Mouse (Mus musculus) frontal cortex, postnatal 14 days (tissue): ENCODE results near the gene Card19.

Source experiments
- DNase-seq, 2 experiments: peaks; one replicate each; pipeline ENCODE4 v3.0.0; 2022; ENCODE audit warnings: low spot score in 2 of 2

Card19 gene

DNA sequence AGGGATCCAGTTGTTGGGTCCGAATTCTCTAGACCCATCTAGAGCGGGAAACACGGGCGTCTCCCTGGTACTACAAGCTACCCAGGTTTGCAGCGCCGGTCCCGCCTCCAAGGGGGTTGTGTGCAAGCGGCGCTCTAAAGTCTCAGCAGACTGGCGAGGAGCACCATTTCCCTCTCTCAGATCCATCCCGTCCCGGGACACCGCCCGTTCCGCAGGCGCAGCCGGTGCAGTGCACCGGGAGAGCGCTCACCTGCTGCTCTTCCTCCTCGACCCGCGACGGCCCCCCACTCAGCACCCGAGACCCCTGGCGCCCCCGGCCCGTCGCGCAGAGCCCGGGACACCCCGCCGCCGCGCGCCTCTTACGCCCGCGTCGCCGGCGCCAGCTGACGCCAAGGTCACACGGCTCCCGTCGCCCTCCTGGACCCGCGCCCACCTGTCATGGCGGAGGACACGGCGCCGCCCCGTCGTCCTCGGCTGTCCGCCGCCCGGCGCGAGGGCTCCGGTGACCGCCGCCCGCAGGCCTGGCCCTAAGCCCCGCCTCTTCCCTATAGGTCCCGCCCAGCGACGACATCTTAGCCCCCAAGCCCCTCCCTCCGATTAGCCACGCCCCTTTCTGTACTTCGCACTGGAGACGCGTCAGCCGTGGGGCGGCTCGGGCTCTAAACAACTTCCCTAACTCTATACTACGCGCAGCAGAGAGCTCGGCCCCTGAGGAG, at the start of gene Card19:
Card19 (minus strand) TSS at position 534 of the 716 bp plus-strand sequence.
- DNase-seq = peak; percentile 83 to 88

DNA sequence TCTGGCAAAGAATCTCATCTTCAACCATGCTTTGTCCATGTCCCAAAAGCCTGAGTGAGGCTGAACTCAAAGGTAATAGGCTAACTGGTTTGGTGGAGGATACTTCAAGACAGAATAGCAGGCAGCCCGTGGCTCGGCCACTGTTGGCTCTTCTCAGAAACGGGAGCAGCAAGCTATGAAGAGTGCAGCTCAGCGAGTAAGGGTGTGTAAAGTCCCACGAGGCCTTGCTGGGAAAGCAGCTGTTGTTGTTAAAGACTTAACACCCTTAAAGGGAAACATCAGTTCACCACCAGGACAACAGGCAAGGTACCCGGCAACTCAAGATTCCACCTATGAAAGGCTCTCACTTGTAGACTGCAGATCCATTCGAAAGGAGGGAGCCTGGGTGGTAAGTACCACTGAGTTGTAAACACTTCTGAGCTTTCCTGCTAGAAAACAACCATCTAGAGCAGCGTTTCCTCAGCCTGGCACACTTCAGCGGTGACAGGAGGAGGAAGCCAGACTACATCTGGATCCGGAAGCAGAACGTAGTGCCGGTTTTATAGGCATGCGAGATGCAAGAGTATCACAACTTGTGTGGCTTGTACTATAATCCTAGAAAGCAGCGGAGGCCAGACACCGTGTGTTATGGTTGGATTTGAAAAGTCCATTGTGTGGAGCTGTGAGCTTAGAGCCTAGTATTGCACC, 44.3 kb upstream of the Card19 start:
- no peak for DNase-seq

DNA sequence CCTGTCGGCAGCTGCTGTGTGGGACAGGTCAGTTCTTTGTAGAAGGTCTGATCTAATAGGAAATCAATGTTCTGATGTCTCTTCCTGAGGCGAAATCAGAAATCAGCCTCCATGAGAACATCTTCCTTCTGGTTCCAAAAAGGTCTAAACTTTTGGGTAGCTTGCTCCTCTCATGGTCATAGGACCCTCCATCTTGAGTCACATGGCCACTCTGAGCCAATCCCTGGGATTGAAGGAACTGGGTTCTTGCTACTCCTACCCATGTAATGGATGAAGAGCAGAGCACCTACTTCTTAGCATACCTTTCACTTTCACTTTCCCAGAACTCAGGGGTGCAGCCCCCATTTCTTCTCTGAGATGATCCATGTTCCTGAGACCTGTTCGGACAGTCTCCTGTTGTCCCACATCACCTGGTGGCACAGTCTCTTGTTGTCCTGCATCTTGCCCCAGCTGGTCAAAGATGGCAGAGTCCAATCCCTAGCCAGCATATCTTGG, 42.0 kb upstream of the Card19 start:
- DNase-seq = no peak

DNA sequence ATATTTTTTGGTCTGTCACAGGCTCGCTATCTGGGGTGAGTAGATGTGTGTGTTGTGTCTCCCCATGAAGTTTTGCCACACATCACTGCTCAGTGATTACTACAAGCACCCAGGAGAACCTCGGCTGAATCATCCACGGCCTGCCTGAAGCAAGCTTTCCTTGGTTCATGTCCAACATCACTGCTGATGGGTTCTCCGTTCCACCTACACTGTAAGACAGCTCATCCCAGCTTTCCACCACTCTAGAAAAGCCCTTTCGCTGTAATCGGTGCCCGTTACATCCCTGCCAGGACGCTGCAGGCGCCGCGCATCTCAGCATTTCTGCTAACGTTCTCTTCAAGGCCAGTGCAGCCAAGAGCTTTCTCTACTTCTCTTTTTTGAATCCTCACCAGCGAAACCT, 36.9 kb upstream of the Card19 start:
- no peak for DNase-seq

DNA sequence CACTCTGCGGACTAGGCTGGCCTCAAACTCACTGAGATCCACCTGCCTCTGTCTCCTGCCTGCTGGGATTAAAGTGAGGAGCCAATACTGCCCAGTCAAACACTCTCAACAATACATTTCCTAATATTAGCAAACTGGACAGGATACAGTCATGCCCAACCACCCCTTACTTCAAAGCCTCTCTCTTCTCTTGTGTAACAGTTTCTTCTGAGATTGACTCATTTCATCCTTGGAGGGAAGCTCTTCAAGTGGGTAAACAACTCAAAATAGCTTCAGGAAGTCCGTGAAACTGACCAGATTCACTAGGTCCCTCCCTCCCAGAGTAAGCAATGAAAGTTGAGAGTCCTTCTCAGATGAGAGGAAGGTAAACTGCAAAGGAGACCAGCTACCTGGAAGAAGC, 36.3 kb upstream of the Card19 start:
- DNase-seq = no peak

DNA sequence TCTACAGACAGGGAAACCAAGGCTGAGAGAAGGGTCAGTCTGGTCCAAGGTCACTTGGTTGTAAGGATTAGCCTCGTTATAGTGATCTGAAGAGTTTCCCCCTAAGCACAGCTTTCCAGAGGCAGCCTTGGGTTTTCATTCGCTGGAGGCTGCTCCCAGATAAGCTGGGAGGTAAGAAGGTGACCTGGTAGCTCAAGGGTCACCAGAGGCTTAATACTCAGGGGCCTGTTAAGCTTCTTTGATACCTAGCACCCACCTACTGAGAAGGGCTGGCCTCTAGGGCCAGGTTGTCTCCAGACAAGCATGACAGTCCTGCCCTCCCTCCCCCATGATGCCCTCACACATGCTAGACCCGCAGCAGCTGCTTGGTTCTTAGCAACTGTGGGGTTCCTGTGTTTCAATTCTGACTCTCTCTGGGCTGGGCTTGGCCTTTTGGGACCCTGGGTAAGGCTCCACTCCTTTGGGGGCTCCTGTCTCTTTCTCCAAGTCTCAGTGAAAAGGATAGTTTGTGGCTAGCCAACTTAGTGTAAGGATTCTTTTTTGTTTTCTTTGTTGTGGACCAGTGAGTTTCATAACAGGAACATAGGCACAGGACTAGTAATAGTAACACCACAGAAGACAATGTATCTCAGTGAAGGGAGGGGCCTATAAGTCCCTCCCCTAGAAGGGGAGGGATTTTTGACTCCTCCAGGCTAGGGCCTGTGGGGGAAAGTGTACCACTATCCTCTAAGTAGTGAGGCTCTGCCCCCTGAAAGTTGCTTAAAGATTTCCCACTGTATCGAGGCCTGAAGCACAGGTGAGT, 35.1 kb upstream of the Card19 start:
- no peak for DNase-seq

DNA sequence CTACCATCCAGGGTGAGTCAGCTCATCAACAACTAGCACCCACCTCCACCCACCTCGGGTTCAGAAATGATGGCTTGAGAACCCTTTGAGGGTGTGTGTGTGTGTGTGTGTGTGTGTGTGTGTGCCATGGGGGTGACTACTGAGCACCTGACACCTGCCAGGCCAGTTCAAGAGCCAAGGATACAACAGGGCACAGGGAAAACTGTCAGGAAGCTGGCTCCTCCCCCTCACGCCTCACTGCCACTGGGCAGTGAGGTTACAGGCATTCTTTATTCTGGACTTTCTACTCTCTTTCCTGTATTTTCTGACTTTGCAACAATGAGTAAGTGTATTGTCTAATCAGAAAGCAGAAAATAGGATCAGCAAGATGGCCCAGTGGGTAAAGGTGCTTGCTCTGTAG, 33.8 kb upstream of the Card19 start:
- no peak for DNase-seq

DNA sequence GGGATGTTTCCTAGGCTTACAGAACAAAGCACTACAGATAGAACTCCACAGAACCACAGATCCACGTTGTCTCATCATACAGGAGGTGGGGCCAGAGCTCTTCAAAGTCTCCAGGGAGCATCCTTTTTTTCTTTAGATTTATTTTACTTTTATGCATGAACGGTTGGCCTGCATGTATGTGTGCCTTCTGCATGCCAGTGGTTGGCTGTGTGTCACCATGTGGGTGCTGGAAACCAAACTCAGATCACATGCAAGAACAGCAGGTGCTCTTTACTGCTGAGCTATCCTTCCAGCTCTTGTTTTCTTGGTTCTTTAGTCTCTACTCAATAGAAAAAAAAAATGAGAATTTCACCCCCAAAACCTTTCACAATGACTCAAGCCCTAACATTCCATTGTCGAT, 33.1 kb upstream of the Card19 start:
- no peak for DNase-seq

DNA sequence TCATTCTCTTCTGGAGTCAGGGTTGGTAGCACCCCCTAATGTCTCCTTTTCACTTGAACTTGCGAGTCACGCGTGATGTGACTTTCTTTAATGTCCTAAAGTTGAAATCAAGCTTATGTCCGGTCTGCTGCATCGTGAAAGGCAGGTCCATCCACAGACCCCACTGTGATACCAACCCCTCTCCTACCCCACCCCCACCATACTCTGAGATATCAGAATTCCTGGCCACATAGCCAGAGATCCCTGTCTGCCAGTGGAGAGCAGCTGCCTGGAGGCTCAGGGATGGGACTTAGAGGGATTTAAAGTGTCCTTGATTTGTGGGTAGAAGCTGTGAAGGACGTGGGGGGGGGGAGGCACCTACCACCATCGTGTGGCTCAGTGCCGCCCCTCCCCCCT, 32.6 kb upstream of the Card19 start, which contains the start of gene Susd3:
Susd3 (minus strand) TSS at position 240 of the 396 bp plus-strand sequence.
- no peak for DNase-seq

DNA sequence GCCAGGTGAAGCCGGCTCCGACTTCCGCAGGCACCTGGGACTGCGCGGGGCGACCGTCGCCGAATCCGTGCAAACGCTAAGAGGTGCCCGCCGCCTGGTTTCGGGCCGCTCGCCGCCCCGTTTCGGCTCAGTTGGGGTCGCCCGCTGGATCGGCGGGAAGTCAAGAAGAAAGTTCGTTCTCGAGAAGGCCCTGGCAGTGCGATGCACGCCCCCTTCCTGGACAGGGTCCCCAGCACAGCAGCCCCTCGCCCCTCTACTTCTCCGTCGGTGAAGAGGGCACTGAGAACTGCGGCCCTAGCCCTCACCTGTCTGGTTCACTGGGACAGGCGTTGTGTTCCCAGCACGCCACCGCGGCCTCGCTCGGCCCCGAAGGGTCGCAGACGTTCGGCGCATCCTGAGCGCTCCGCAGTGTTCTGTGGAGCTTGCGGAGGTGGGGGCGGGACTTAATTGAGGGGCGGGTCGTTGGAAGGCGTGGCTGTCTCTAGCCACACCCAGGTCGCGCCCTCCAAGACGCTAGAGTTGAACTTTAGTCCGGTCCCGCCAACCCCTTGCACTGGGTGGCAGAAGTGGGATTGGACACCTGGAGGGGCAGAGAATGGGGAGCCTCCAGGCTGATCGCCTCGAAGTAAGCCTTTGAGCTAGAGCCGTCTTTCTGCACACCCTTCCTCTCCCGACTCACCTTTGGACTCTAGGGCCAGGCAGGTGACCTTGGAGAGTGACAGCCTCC, 32.1 kb upstream of the Card19 start:
- DNase-seq = no peak

DNA sequence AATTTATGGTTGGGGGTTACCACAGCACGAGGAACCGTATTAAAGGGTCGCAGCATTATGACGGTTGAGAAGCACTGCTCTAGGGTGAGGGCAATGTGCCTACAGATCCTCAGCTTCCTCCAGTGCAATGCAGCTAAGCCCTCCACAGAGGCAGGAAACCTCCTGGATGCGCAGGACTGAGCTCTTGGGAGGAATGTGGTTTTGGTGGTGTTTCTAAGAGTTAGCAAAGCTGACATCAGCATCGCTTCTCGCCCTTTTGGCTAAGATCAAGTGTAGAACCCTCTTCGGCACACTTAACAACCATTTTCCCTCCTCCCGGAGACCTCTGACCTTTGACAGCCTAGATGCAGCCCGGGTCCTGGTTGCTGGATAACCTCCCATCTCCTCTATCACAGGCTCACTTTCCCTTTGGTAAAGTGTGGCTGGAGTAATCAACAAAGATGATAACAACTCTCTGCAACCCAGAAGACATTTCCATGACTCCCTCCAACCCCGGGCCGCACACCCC, 31.4 kb upstream of the Card19 start:
- DNase-seq = no peak

DNA sequence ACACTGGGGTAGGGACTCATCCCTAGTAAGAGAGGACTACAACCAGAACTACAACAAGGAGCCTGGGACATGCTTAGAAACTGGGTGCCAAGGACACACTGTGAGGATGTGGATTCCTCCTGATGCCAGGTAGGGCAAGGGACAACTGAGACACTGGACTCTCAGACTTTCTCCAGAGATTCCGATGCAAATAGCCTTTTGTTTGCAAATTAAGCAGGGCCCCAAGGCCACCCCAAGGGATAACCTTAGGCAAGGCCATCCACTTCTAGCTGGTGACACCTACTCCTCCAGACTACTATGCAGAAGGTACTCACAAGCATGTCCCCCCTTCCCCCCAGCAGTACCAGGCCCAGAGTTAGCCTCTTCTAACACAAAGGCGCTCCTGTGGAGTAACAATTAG, 30.8 kb upstream of the Card19 start:
- DNase-seq = no peak

DNA sequence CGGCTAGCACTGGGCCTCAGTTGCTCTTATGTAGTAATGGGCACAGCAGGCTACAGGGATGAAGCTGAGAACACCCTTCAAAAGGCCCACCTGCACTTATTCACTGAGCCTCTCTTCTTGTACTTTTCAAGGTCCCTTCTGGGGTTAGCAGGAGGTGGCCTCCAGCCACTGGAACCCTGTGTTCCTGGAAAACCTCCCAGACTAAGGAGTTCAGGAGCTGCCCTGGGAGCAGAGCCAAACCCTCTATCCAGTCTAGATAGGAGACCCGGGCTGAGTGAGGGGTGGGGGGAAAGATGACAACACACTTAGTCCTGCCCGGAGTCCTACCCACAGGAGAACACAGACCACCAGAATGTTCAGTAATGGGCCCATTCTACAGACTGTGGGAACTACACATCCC, 30.2 kb upstream of the Card19 start:
- no peak for DNase-seq

DNA sequence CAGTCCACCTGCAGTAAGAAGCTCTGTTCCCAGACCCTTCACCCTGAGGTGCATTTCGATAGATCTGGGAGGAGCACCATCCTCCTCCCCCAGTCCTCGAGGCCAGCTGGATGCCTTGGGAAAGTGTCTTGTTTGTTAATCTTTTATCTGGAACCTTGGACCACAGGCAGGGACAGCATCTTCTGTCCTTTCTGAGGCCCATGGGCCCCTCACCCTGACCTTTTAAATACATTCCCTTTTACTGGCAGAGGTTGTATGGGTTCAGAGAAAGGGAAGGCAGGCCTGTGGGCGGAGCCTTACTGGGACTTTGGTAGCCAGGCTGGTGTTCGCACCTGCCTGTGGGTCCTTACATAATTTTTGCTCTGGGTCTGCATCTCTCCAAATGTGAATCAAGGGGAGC, 29.4 kb upstream of the Card19 start:
- DNase-seq = no peak

DNA sequence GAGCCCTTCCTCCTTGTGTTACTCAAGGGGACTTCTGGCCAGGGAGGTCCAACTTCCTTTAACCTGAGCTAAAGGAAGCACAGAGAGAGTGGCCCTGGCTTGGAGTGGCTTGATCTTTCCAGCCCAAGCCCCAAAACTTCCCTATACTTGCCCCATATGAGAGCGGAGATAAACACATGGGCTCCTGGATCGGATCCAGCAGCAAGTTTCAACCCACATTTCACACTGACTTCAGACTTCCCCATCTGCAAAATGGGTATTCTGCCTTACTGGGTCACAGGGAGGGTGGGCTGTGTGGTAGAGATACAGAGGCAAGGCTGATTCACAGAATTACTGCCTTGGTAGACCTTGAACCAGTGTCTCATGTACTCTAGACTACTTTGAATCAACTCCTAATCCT, 27.7 kb upstream of the Card19 start:
- DNase-seq = no peak

DNA sequence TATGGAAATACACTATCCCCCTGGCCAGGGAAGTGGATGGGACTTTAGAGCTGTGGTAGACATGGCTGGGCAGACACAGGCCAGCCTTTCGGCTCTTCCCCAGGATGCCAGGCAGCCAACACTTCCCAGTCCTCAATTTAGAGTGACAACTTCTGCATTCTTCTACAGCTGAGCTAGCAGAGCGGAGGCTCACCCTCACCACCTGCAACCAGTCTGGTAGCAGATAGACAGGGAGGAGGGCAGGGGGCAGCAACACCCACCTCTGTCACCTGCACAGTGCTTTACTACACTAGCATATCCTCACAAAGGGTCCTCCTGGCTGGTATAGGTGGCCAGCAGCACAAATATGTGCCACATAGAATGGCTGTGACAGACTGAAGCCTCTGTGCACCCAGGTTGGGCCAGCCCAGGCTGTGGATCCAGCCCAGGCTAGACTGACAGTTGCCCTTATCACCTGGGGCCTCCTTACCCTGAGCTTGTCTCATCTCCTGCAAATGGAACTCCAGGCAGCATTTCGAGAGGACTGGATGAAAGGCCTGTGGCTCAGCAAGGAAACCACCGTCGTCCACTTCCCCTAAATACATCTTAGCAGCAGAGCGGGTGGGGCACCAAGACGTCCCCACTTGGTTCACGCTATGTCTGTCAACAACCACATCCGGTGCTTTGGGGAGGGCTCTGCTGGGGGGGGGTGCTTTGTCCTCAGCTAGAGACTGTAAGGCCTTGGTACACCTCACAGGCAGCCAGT, 26.7 kb upstream of the Card19 start:
- DNase-seq = no peak

DNA sequence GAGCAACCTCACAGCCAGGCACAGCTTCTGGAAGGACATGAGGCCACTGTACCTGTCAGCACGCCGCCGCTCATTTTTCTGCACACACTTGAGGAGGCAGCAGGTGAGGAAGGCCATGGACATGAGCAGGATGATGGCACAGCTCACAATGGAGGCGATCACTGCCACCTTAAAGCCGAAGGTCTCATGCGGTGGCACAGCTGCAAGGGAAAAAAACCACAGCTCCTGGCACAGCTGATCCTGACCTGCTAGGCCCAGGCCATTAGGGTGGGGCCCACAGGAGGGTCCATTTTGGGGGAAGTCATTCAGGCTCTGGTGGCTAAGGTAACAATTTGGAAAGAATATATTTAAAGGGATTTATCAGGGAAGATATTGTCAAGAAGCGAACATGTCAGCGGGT, 22.9 kb upstream of the Card19 start:
- DNase-seq = no peak

DNA sequence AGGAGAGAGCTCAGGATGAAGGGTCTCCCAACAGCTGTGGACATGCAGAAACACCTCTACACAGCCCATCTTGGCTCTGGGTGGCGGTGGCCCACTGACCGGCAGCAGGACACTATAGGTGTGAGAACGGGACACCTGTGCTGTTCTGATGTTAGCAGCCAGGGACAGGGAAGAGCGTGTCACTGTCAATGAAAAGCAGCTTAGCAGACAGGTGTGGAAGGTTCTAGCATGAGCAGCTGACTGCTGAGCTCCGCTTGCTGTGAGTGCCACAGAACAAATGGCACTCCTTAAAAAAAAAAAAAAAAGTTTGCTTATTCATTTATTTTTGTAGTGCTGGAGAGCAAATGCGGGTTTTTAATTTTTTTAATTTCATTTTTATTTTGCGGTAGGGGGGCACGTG, 21.8 kb upstream of the Card19 start:
- no peak for DNase-seq

DNA sequence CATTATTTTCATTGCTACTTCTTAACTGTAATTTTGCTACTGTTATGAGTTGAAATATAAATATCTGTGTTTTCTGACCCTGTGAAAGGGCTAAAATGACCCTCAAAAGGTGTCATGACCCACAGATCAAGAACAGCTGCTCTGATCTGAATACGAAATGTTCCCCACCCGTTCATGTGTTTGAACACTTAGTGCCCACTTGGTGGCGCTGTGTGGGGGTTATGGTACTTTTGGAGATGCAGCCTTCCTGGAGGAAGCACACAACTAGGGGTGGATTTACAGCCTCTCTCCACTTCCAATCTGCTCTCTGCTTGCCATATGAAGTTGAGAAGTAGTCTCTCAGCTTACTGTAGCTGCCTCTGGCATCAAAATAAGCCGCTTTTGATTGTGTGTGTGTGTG, 18.9 kb upstream of the Card19 start:
- DNase-seq = no peak

DNA sequence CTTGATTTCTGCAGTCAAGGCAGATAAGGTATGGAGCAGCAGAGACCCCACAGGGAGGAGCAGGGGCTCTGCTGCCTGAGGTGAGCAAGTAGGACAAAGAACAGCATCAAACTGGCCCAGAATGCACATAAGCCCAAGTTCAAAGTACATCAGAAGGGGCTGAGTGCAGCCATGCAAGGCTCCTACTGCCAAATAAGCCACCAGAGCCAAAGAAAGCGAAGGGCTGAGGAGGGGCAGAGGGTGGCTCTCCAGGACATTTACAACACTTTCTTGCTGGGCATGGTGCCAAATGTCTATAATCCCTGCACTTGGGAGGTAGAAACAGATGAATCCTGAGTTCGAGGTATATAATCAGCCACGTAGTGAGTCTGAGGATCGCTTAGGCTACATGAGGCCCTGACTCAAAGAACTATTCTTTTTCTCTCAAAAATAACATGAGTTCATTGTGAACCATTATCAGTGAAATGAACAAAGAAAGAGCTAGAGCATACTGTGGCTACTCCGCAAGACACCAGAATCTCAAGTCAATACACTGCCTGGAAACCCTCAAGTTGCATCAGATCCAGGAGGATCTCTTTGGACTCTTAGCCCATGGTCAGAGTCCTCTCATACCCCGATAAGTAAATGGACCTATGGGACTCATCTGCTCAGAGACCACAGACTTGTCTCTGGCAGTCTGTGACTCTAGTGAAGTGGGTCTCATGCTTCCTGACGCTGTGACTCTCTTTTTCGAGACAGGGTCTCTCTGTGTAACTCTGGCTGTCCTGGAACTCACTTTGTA, 18.1 kb upstream of the Card19 start:
- DNase-seq = no peak
